Mouse (Mus musculus) liver, embryonic 14.5 days (tissue): ENCODE measurements at regions not wholly inside any gene's neighbourhood (a gene's known extent, or its start where the extent isn't known, plus 50 kb on each side); places are given as distances from the start of the nearest gene placed in this dataset.

ENCODE experiments used
- ATAC-seq: fragments of 200-750 bp; cut with Nextera tagmentation; 2 replicates; pipeline ENCODE4 v1.8.0; 2017; ENCODE audit warnings: moderate number of reproducible peaks, mild to moderate bottlenecking, moderate library complexity; ENCODE audit not compliant: insufficient read depth
- DNase-seq, 3 experiments: peaks; one replicate each; pipeline ENCODE4 v3.0.0-alpha.2; 2012 to 2013; ENCODE audit warnings: low read depth in 3 of 3, low spot score in 3 of 3
- H3K27ac ChIP-seq: fragments of 300-500 bp; sonication (generic); 2 replicates; pipeline ENCODE4 v1.5.1; 2014; ENCODE audit warnings: moderate library complexity, mild to moderate bottlenecking, control low read depth, inconsistent platforms
- H3K27me3 ChIP-seq: fragments of 300-500 bp; sonication (generic); 2 replicates; pipeline ENCODE4 v1.6.1; 2014; ENCODE audit warnings: mild to moderate bottlenecking, low read length, moderate library complexity; ENCODE audit not compliant: control insufficient read depth, insufficient read depth
- H3K36me3 ChIP-seq: fragments of 300-500 bp; sonication (generic); replicated peaks from 2 replicates; pipeline ENCODE4 v1.6.1; 2014; ENCODE audit warnings: low read depth; ENCODE audit not compliant: control insufficient read depth, insufficient read depth
- H3K4me1 ChIP-seq, 2 experiments: fragments of 200-500 bp in 1 of 2; fragments of 300-500 bp in 1 of 2; sonication (generic) in 1 of 2; replicated peaks; 2 replicates each; pipeline ENCODE4 v1.6.1; 2012 to 2014; ENCODE audit warnings: antibody characterized with exemption in 1 of 2, inconsistent platforms in 1 of 2, low read length in 1 of 2; ENCODE audit not compliant: control insufficient read depth in 2 of 2, insufficient read depth in 2 of 2
- H3K4me2 ChIP-seq: fragments of 300-500 bp; sonication (generic); 2 replicates; pipeline ENCODE4 v1.6.1; 2014; ENCODE audit warnings: low read depth, mild to moderate bottlenecking, control low read depth, moderate library complexity
- H3K4me3 ChIP-seq, 2 experiments: fragments of 200-500 bp in 1 of 2; fragments of 300-500 bp in 1 of 2; sonication (generic) in 1 of 2; 2 replicates each; pipeline ENCODE4 v1.5.1; 2012 to 2014; ENCODE audit warnings: low read depth in 2 of 2, low read length in 2 of 2, mild to moderate bottlenecking in 2 of 2, control low read depth in 1 of 2, inconsistent platforms in 1 of 2, moderate library complexity in 1 of 2; ENCODE audit not compliant: insufficient read depth in 1 of 2
- H3K9ac ChIP-seq: fragments of 300-500 bp; sonication (generic); replicated peaks from 2 replicates; pipeline ENCODE4 v1.6.1; 2014; ENCODE audit warnings: mild to moderate bottlenecking, control low read depth, moderate library complexity
- H3K9me3 ChIP-seq: fragments of 300-500 bp; sonication (generic); 2 replicates; pipeline ENCODE4 v1.6.1; 2016; ENCODE audit warnings: low read length, mixed read lengths; ENCODE audit not compliant: control insufficient read depth
- CTCF ChIP-seq: IDR thresholded peaks from 2 replicates; pipeline ENCODE4 v1.5.1; 2016; ENCODE audit warnings: antibody characterized with exemption, low read depth, control low read depth
- EP300 ChIP-seq: IDR thresholded peaks from 2 replicates; pipeline ENCODE4 v1.6.1; 2016; ENCODE audit warnings: antibody characterized with exemption, low read depth
- WGBS: fragments of 180-500 bp; shearing (Covaris S2); extraction: QIAGEN DNeasy Blood & Tissue Kit; methylation state at CpG from one replicate; pipeline ENCODE4 v1.1.7; 2014; ENCODE audit not compliant: insufficient replicate concordance; 5-methylcytosine and 5-hydroxymethylcytosine counted together

DNA sequence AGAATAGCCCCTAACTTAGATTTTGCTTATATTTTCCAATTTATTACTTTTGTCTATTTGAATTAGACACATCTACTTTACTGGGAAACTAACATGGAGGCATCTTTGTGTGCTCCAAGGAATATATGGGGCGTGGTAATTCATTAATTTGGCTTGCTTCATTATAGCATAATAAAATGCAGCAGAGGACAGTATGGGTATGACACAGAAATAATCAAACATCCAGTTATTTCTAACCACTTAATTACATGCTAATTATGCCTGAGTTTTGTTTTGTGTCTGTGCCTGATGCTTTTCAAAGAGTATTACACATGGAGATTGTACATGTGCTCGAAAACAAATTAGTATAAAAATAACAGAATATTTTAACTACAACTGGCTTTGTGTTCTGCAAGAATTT is 438.0 kb upstream of the Adgrl4 start:
- Histone ChIP-seq H3K9ac (no peak overlapping the region), H3K27ac (no peak overlapping the region), H3K9me3 (no peaks in the 10 kb centered on the region), H3K4me3 (no peak overlapping the region), H3K4me2 (no peak overlapping the region), H3K27me3 (no peaks in the 10 kb centered on the region), H3K4me1 (no peaks in the 10 kb centered on the region), H3K36me3 (no peaks in the 10 kb centered on the region)
- WGBS: 51% methylated on average over 2 of the region's 2 CpGs
- no peak for DNase-seq
- no peak for ATAC-seq
- no peak for TF ChIP-seq CTCF
- TF ChIP-seq EP300: no peak

DNA sequence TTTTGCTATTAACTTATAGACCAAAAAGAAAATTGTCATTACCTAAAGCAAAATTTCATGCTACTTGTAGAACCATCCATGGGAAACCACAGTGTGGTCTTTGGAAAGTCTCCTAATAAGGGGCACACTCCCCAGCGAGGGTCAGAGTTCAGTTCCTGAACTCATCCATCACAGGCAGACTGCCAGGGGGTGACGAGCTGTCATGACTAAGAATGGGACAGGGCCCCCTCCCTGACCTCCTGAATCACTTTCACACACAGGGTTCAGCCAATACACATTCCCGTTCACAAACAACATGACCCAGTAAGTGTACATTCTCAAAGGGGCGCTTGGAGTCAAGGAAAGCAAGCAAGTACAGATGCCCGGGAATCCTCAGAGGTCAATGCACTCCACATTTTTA is 437.5 kb upstream of the Adgrl4 start:
- no peak overlapping the region for H3K4me3 ChIP-seq
- H3K9ac ChIP-seq: no peak overlapping the region
- whole genome bisulfite sequencing: 33% methylated on average over 5 of the region's 5 CpGs
- no peaks in the 10 kb centered on the region for H3K4me1 ChIP-seq
- no peaks in the 10 kb centered on the region for H3K27me3 ChIP-seq
- no peaks in the 10 kb centered on the region for H3K36me3 ChIP-seq
- 0 out of 2 replicates have a peak, but pooled peaks have one; percentile 31 for ATAC-seq
- no peaks in the 10 kb centered on the region for H3K9me3 ChIP-seq
- H3K4me2 ChIP-seq: no peak overlapping the region
- no peak overlapping the region for H3K27ac ChIP-seq
- TF ChIP-seq EP300 (no peak), CTCF (no peak)
- no peak for DNase-seq

DNA sequence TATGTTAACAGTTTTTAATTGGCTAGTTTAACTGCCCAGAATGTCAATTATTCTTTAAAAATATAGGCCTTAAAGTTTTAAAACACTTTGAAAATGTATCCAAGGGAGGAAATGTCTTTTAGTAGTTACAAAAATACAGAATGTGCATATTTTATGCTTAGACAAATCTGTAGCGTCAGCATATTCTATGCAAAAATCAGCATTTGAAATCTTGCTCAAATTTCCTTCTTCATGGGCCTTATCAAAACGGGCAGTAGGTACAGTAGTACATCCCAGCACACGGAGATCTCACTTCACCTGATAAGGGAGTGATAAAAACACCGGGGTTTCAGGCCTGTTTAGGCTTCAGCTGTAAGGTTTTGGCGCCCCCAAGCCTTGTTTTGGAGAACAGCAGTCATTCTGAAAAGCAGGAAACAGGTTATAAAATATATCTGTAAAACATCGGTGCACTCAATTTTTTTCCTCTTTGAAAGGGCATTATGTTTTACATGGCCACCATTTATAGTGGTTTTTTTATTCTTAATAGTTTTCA is 435.7 kb upstream of the Adgrl4 start:
- DNase-seq: no peak
- Histone ChIP-seq H3K9ac (no peak overlapping the region), H3K27me3 (no peaks in the 10 kb centered on the region), H3K4me1 (no peaks in the 10 kb centered on the region), H3K4me2 (no peak overlapping the region), H3K36me3 (no peaks in the 10 kb centered on the region), H3K4me3 (no peak overlapping the region), H3K27ac (no peak overlapping the region), H3K9me3 (no peaks in the 10 kb centered on the region)
- WGBS: 21% methylated on average over 6 of the region's 6 CpGs
- no peak for ATAC-seq
- peak; percentile 26; the same call in 1 of the 2 replicates for TF ChIP-seq CTCF
- no peak for TF ChIP-seq EP300

DNA sequence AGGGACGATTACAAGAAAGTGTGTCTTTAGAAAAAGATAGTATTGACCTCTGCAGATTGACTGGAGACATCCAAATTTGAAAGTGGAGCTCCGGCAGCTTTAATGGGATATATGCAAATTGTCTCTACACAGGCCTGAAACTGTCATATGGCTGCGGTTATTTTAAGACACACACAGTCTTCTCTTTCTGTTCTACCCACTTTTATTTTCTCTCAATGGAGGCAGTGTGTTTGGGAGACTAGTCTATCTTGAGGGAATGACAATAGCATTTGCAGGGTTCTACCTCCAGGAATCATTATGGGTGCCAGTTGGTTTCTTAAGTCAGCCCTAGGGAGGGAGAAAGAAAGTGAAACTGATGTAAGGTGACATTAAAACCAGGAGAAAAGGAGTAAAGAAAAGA is 434.2 kb upstream of the Adgrl4 start:
- Histone ChIP-seq H3K4me3 (no peak overlapping the region), H3K9me3 (no peaks in the 10 kb centered on the region), H3K4me1 (no peaks in the 10 kb centered on the region), H3K27me3 (no peaks in the 10 kb centered on the region), H3K9ac (no peak overlapping the region), H3K27ac (no peak overlapping the region), H3K4me2 (no peak overlapping the region), H3K36me3 (no peaks in the 10 kb centered on the region)
- ATAC-seq (no peak), DNase-seq (no peak)
- WGBS: 61% methylated on average over 3 of the region's 3 CpGs
- no peak for TF ChIP-seq CTCF
- no peak for TF ChIP-seq EP300

DNA sequence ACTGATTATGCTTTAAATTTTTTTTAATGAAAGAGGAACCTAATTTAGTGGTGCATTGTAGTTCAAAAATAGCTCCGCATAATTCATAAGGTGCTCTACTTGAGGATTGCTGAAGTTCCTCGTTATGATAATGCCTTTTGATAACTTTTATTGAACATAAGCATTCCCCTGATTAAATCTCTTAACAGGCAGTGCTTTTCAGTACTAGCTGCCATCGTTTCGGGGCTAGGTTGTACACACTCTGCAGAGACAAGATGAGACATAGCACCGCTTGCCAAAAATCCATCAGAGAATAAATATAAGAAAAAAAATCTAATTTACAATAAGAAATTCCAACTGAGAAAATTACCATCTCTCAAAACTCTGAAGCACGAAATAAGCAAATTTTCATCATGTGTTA is 433.7 kb upstream of the Adgrl4 start:
- no peak overlapping the region for H3K27ac ChIP-seq
- 62% methylated on average over 6 of the region's 6 CpGs for WGBS
- no peaks in the 10 kb centered on the region for H3K36me3 ChIP-seq
- ATAC-seq: no peak
- H3K4me1 ChIP-seq: no peaks in the 10 kb centered on the region
- TF ChIP-seq EP300 (no peak), CTCF (no peak)
- H3K9ac ChIP-seq: no peak overlapping the region
- H3K4me2 ChIP-seq: no peak overlapping the region
- no peak overlapping the region for H3K4me3 ChIP-seq
- no peak for DNase-seq
- H3K27me3 ChIP-seq: no peaks in the 10 kb centered on the region
- no peaks in the 10 kb centered on the region for H3K9me3 ChIP-seq
